ENCODE assay signal across 8 mouse cellular contexts in genomic region chr5:122421271-122422068, GRCm38 (mm10). TPM values are rescaled to one million over a fixed set of nuclear protein-coding genes. Genes with fewer than 3 reads are reported as not detected.
DNase-seq lines count a peak whose midpoint lies in the region; ATAC-seq and TF ChIP-seq lines count a peak whose summit lies in the region.

Anapc7 (plus strand) TSS chr5:122421693.

- WGBS in embryonic facial prominence, embryonic 14.5 days = 21% methylated on average over 17 of the region's 17 CpGs
- WGBS in heart, embryonic 16.5 days = 21% methylated on average over 17 of the region's 17 CpGs
- 20% methylated on average over 17 of the region's 17 CpGs for WGBS in midbrain, postnatal 0 days

- H3K9ac ChIP-seq in embryonic facial prominence, embryonic 14.5 days (ENCODE audit: low read depth, low read length) = peak within 1 kb of the TSS; percentile 96
- H3K9ac ChIP-seq in heart, embryonic 16.5 days (ENCODE audit: low read length) = peak within 1 kb of the TSS; percentile 96
- peak within 1 kb of the TSS; percentile 87 for H3K9ac ChIP-seq in midbrain, postnatal 0 days (replicated peaks; ENCODE audit: low read length, poor library complexity, severe bottlenecking)

- peak within 1 kb of the TSS; percentile 92 for H3K4me2 ChIP-seq in embryonic facial prominence, embryonic 14.5 days (ENCODE audit: low read depth, low read length)
- peak within 1 kb of the TSS; percentile 91 for H3K4me2 ChIP-seq in heart, embryonic 16.5 days (ENCODE audit: low read depth, low read length)
- peak within 1 kb of the TSS; percentile 85 for H3K4me2 ChIP-seq in midbrain, postnatal 0 days (ENCODE audit: low read depth, low read length, poor library complexity, severe bottlenecking)

- intact Hi-C loops in left cerebral cortex, postnatal 10 days (cut with DNase I) = loop anchor here (10.0 kb wide), 1 partner anchor 303 kb away; no protein-coding TSS in a partner anchor

- no peaks in the 10 kb centered on the region for H3K9me3 ChIP-seq in embryonic facial prominence, embryonic 14.5 days (ENCODE audit: control insufficient read depth, low read length)
- H3K9me3 ChIP-seq in heart, embryonic 16.5 days (replicated peaks; ENCODE audit: control insufficient read depth, low read length) = no peaks in the 10 kb centered on the region
- no peaks in the 10 kb centered on the region for H3K9me3 ChIP-seq in midbrain, postnatal 0 days (ENCODE audit: low read length)

- no peak for DNase-seq in cerebellum, adult 8-10 months
- peak; percentile 49 for DNase-seq in 416B (ENCODE audit: low read depth)
- no peak for DNase-seq in embryonic facial prominence, embryonic 14.5 days (ENCODE audit: low spot score)
- DNase-seq in left cerebral cortex, postnatal 10 days (ENCODE audit: extremely low spot score in 1 of 2, low spot score in 2 of 2) = no peak
- peak; percentile 20 for DNase-seq in midbrain, postnatal 0 days (ENCODE audit: low spot score)
- DNase-seq in spleen, postnatal 14 days (ENCODE audit: low spot score in 2 of 2) = no peak

- H3K4me1 ChIP-seq in embryonic facial prominence, embryonic 14.5 days (ENCODE audit: control insufficient read depth, insufficient read depth, low read length) = peaks cover 7% of the 10 kb centered on the region; the same call in 1 of the 2 replicates
- H3K4me1 ChIP-seq in heart, embryonic 16.5 days (ENCODE audit: control insufficient read depth, insufficient read depth, low read length) = peaks cover 18% of the 10 kb centered on the region
- no peaks in the 10 kb centered on the region; the same call in 1 of the 2 replicates for H3K4me1 ChIP-seq in midbrain, postnatal 0 days (ENCODE audit: insufficient read depth, low read length)

- peak within 1 kb of the TSS; percentile 94 for H3K4me3 ChIP-seq in embryonic facial prominence, embryonic 14.5 days (ENCODE audit: low read depth, low read length)
- peak within 1 kb of the TSS; percentile 92 for H3K4me3 ChIP-seq in heart, embryonic 16.5 days (ENCODE audit: low read length)
- H3K4me3 ChIP-seq in midbrain, postnatal 0 days (ENCODE audit: low read depth, low read length) = peak within 1 kb of the TSS; percentile 93

- no peaks in the 10 kb centered on the region for H3K36me3 ChIP-seq in embryonic facial prominence, embryonic 14.5 days (ENCODE audit: control insufficient read depth, insufficient read depth, low read length)
- no peaks in the 10 kb centered on the region for H3K36me3 ChIP-seq in heart, embryonic 16.5 days (ENCODE audit: control insufficient read depth, insufficient read depth)
- no peaks in the 10 kb centered on the region for H3K36me3 ChIP-seq in midbrain, postnatal 0 days (ENCODE audit: insufficient read depth, low read length)

- peak; percentile 15; the same call in 1 of the 2 replicates for ATAC-seq in cerebellum, adult (ENCODE audit: insufficient number of reproducible peaks, low FRiP score, low TSS enrichment)
- ATAC-seq in embryonic facial prominence, embryonic 14.5 days (ENCODE audit: low read depth) = peak; percentile 50; the same call in 1 of the 2 replicates
- ATAC-seq in heart, embryonic 16.5 days (replicated peaks; ENCODE audit: extremely low read depth, insufficient read depth, low FRiP score) = 0 out of 2 replicates have a peak, but pooled peaks have one; percentile 20
- ATAC-seq in midbrain, postnatal 0 days (ENCODE audit: low FRiP score) = peak; percentile 31; the same call in 1 of the 2 replicates

- H3K27ac ChIP-seq in embryonic facial prominence, embryonic 14.5 days (replicated peaks; ENCODE audit: low read depth, low read length) = peak within 1 kb of the TSS; percentile 87
- peak within 1 kb of the TSS; percentile 89 for H3K27ac ChIP-seq in heart, embryonic 16.5 days (ENCODE audit: low read length)
- H3K27ac ChIP-seq in midbrain, postnatal 0 days (ENCODE audit: low read depth, low read length) = peak within 1 kb of the TSS; percentile 95

- H3K27me3 ChIP-seq in embryonic facial prominence, embryonic 14.5 days (replicated peaks; ENCODE audit: control insufficient read depth, insufficient read depth, low read length) = no peaks in the 10 kb centered on the region
- no peaks in the 10 kb centered on the region for H3K27me3 ChIP-seq in heart, embryonic 16.5 days (ENCODE audit: control insufficient read depth, insufficient read depth, low read length)
- no peaks in the 10 kb centered on the region for H3K27me3 ChIP-seq in midbrain, postnatal 0 days (ENCODE audit: insufficient read depth, low read length)

- peak; percentile 64 for TF ChIP-seq CTCF in midbrain, postnatal 0 days (IDR thresholded peaks at IDR 0.05)

RNA-seq across cellular contexts. Expression of gene Anapc7, which starts in this region (rescaled TPM):
- 23.1 and 24.9 TPM in 2 replicates for polyA plus RNA-seq in embryonic facial prominence, embryonic 14.5 days (2014; fragmentation: Nextera tagmentation; extraction: Ambion mirVana)
- 39.4 and 40.2 TPM in 2 replicates for polyA plus RNA-seq in heart, embryonic 16.5 days (2015; fragmentation: Nextera tagmentation; extraction: Ambion mirVana)
- total RNA-seq in left cerebral cortex, postnatal 10 days (2021) = 10 to 100 TPM; 34.9 to 35.3 TPM
- total RNA-seq in midbrain, postnatal 0 days (2014; rRNA removed) = 29.3 and 34.3 TPM in 2 replicates
- 42.8 and 43.5 TPM in 2 replicates for polyA plus RNA-seq in midbrain, postnatal 0 days (2015; fragmentation: Nextera tagmentation; extraction: Ambion mirVana)

Comparison
In these comparisons a context has a peak if more than half of its experiments do, and no peak if none do; other contexts are left out.
1. DNase-seq: peak in 416B (single experiment) and midbrain, postnatal 0 days (single experiment); none in cerebellum, adult 8-10 months (single experiment), embryonic facial prominence, embryonic 14.5 days (single experiment), left cerebral cortex, postnatal 10 days (0 of 2) and spleen, postnatal 14 days (0 of 2).
2. Peak in every context shown above with its lines, with median percentiles within 50 percentile points of each other: ATAC-seq, H3K27ac ChIP-seq, H3K4me2 ChIP-seq, H3K4me3 ChIP-seq and H3K9ac ChIP-seq.